Mouse (Mus musculus): ENCODE measurements around the gene Zyx. TPM values are rescaled to one million over a fixed set of nuclear protein-coding genes. Genes with fewer than 3 reads are reported as not detected.

Zyx gene
- total and polyA plus RNA-seq, 2 experiments from 2014 or later: 62.7 to 71.7 TPM

DNA sequence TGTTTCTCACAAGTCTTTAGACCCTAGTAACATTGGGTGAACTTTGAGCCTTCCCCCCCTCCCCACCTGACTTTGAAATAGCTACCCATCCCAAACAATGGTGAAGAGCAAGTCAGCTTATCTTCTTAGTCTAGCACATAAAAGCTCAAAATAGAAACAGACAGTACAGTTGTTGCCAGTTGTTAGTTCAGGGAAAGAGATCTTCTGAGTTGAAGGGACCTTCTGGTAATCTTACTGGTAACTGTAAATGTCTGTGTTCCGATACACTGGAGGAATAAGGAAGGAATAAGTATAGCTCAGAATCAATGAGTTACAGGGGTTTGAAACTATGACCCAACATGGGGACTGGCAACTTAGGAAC is 3.0 kb downstream of the Zyx start:
- no peak for DNase-seq (ENCODE audit: low spot score)
- H3K4me2 ChIP-seq (ENCODE audit: low read depth, low read length, poor library complexity, severe bottlenecking): no peak overlapping the region
- H3K27me3 ChIP-seq (ENCODE audit: insufficient read depth, low read length): no peaks in the 10 kb centered on the region
- peaks cover 23% of the 10 kb centered on the region; the same call in 1 of the 2 replicates for H3K4me1 ChIP-seq (ENCODE audit: insufficient read depth, low read length)
- no peak for TF ChIP-seq CTCF (IDR thresholded peaks at IDR 0.05)
- no peak overlapping the region for H3K4me3 ChIP-seq (ENCODE audit: low read depth, low read length)
- H3K27ac ChIP-seq (ENCODE audit: low read depth, low read length): no peak overlapping the region
- WGBS: 98% methylated on average over 1 of the region's 1 CpGs
- no peak for ATAC-seq (ENCODE audit: low FRiP score)
- peaks cover 16% of the 10 kb centered on the region for H3K36me3 ChIP-seq (ENCODE audit: insufficient read depth, low read length)
- H3K9me3 ChIP-seq (ENCODE audit: low read length): no peaks in the 10 kb centered on the region
- no peak overlapping the region for H3K9ac ChIP-seq (replicated peaks; ENCODE audit: low read length, poor library complexity, severe bottlenecking)

- Histone ChIP-seq H3K27me3 (ENCODE audit: insufficient read depth, low read length) (no peaks in the 10 kb centered on the region), H3K36me3 (ENCODE audit: insufficient read depth, low read length) (peaks cover 23% of the 10 kb centered on the region), H3K4me3 (ENCODE audit: low read depth, low read length) (no peak overlapping the region), H3K4me1 (ENCODE audit: insufficient read depth, low read length) (peaks cover 23% of the 10 kb centered on the region; the same call in 1 of the 2 replicates), H3K9ac (replicated peaks; ENCODE audit: low read length, poor library complexity, severe bottlenecking) (no peak overlapping the region), H3K9me3 (ENCODE audit: low read length) (no peaks in the 10 kb centered on the region), H3K4me2 (ENCODE audit: low read depth, low read length, poor library complexity, severe bottlenecking) (no peak overlapping the region), H3K27ac (ENCODE audit: low read depth, low read length) (no peak overlapping the region)
- no peak for TF ChIP-seq CTCF (IDR thresholded peaks at IDR 0.05)
- DNase-seq (ENCODE audit: low spot score) (no peak), ATAC-seq (ENCODE audit: low FRiP score) (no peak)
- 81% methylated on average over 8 of the region's 8 CpGs for WGBS
Observed at GRCm38 (mm10) chr6:42353180-42353579, 3.8 kb downstream of the Zyx start.

- H3K9me3 ChIP-seq (ENCODE audit: low read length): no peaks in the 10 kb centered on the region
- H3K4me3 ChIP-seq (ENCODE audit: low read depth, low read length): no peak overlapping the region
- no peak overlapping the region for H3K27ac ChIP-seq (ENCODE audit: low read depth, low read length)
- no peaks in the 10 kb centered on the region for H3K27me3 ChIP-seq (ENCODE audit: insufficient read depth, low read length)
- H3K36me3 ChIP-seq (ENCODE audit: insufficient read depth, low read length): peaks cover 31% of the 10 kb centered on the region
- WGBS: 64% methylated on average over 11 of the region's 11 CpGs
- H3K4me1 ChIP-seq (ENCODE audit: insufficient read depth, low read length): peaks cover 17% of the 10 kb centered on the region; the same call in 1 of the 2 replicates
- ATAC-seq (ENCODE audit: low FRiP score): no peak
- H3K9ac ChIP-seq (replicated peaks; ENCODE audit: low read length, poor library complexity, severe bottlenecking): no peak overlapping the region
- peak; percentile 50 for DNase-seq (ENCODE audit: low spot score)
- TF ChIP-seq CTCF (IDR thresholded peaks at IDR 0.05): no peak
- peak overlapping the region; percentile 12; the same call in 1 of the 2 replicates for H3K4me2 ChIP-seq (ENCODE audit: low read depth, low read length, poor library complexity, severe bottlenecking)
Observed at GRCm38 (mm10) chr6:42354076-42355019, 4.9 kb downstream of the Zyx start.

- H3K9me3 ChIP-seq (ENCODE audit: low read length): no peaks in the 10 kb centered on the region
- no peak overlapping the region for H3K9ac ChIP-seq (replicated peaks; ENCODE audit: low read length, poor library complexity, severe bottlenecking)
- H3K4me2 ChIP-seq (ENCODE audit: low read depth, low read length, poor library complexity, severe bottlenecking): no peak overlapping the region
- H3K4me3 ChIP-seq (ENCODE audit: low read depth, low read length): no peak overlapping the region
- H3K4me1 ChIP-seq (ENCODE audit: insufficient read depth, low read length): peaks cover 17% of the 10 kb centered on the region; the same call in 1 of the 2 replicates
- no peak overlapping the region for H3K27ac ChIP-seq (ENCODE audit: low read depth, low read length)
- ATAC-seq (ENCODE audit: low FRiP score): no peak
- no peak for DNase-seq (ENCODE audit: low spot score)
- H3K27me3 ChIP-seq (ENCODE audit: insufficient read depth, low read length): no peaks in the 10 kb centered on the region
- 99% methylated on average over 6 of the region's 6 CpGs for WGBS
- H3K36me3 ChIP-seq (ENCODE audit: insufficient read depth, low read length): peaks cover 36% of the 10 kb centered on the region
- no peak for TF ChIP-seq CTCF (IDR thresholded peaks at IDR 0.05)
Observed at GRCm38 (mm10) chr6:42355366-42355765, 5.9 kb downstream of the Zyx start.

- ATAC-seq (ENCODE audit: low FRiP score): no peak
- Histone ChIP-seq H3K4me1 (ENCODE audit: insufficient read depth, low read length) (peaks cover 15% of the 10 kb centered on the region; the same call in 1 of the 2 replicates), H3K27me3 (ENCODE audit: insufficient read depth, low read length) (no peaks in the 10 kb centered on the region), H3K9me3 (ENCODE audit: low read length) (no peaks in the 10 kb centered on the region), H3K36me3 (ENCODE audit: insufficient read depth, low read length) (peaks cover 36% of the 10 kb centered on the region), H3K4me3 (ENCODE audit: low read depth, low read length) (no peak overlapping the region), H3K4me2 (ENCODE audit: low read depth, low read length, poor library complexity, severe bottlenecking) (no peak overlapping the region), H3K27ac (ENCODE audit: low read depth, low read length) (no peak overlapping the region), H3K9ac (replicated peaks; ENCODE audit: low read length, poor library complexity, severe bottlenecking) (no peak overlapping the region)
- no peak for DNase-seq (ENCODE audit: low spot score)
- TF ChIP-seq CTCF (IDR thresholded peaks at IDR 0.05): no peak
- WGBS: 95% methylated on average over 13 of the region's 13 CpGs
Observed at GRCm38 (mm10) chr6:42355794-42356600, 6.6 kb downstream of the Zyx start.
